Mouse (Mus musculus): ENCODE data around the gene Ciita.
A peak's percentile ranks its signal among the peaks of the same experiment; 100 is the strongest.

Gene Ciita

DNA sequence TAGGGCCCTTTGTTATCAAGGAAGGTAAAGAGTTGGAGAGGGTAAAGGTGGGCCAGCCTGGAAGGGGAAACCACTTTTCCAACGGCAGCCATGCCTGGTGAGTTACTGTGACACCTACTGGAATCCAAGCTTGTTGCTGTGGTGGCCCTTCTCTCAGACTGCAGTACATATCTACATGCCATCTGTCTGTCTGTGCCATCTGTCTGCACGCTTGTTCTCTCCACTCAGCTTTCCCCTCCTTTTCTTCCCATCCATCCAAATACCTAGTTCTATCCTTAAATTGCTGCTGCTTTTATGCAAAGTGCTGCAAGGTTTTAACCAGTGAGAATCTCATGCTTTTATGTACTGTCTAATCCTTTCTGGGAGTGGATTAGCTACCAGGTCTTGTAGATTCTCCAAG lies 69.7 kb downstream of the Ciita start:
- no peak for DNase-seq (ENCODE audit: low read depth, low spot score)

- DNase-seq (ENCODE audit: low read depth, low spot score) = no peak
Observed at GRCm38 (mm10) chr16:10551592-10551991, 71.7 kb downstream of the Ciita start.

DNA sequence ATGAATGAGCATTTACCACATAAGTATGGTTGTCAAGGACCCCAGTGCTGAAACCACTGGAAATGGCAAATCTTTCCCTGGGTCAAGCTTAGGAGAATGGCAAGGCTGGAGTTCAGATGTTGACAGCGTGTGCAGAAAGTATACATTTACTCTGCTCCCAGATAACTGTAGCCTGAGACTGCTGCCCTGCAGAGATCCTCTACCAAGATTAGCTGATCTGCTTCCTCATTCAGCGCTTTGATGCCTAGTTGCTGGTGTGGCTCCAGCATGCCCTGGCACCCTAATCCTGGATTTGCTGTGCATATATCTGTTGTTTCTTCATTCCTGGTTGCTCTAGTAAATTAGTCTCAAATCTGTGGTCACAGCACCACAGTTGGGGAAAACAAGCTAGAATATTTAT lies 74.0 kb downstream of the Ciita start:
- no peak for DNase-seq (ENCODE audit: low read depth, low spot score)

GRCm38 (mm10) chr16:10559991-10560390 lies 80.1 kb downstream of the Ciita start:
- DNase-seq (ENCODE audit: low read depth, low spot score) = no peak

DNA sequence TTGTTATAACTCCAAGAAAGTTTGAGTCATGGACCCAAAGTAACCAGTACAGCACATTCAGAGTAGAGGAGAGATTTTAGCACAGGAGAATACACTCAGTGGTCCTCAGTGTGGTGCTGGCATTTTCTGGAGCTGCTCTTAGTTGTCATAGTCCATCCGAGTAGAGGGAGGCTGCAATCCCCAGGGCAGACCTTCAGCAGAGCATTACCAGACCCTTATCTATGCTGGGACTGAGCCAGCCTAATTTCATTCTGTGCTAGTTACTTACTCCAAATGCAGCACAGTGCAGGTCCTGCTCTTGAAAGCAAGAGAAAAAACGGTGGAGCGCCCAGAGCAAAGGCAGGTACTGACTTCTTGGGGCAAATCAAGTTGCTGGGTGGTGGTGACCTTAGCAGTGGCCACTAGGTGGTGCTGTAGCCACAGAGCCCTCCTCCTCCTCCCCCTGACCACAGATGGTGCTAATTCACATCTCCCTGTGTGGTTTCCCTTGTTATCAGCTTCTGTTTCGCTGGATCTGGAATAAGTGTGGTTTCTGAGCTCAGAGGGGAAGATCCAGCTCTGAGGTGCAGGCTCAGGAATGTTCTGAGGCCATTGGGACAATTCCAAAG lies 85.5 kb downstream of the Ciita start:
- peak; percentile 61 for DNase-seq (ENCODE audit: low read depth, low spot score)

DNA sequence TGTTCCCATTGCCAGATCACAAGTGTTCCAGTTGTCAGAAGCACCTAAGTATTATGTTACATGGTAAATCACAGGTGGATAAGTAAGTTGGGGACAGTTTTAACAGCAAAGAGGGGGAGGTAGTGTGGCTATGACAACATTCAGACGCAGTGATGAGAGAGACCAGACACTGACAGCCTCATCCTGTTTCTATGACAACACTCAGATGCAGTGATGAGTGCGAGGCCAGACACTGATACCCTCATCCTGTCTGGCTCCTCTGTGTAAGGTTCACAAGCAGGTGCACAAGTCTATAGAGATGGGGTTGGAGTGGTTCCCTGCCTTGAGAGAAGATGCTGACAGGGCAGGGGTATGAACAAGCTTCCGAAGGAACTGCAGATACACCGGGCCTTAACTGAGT lies 87.3 kb downstream of the Ciita start:
- no peak for DNase-seq (ENCODE audit: low read depth, low spot score)

DNA sequence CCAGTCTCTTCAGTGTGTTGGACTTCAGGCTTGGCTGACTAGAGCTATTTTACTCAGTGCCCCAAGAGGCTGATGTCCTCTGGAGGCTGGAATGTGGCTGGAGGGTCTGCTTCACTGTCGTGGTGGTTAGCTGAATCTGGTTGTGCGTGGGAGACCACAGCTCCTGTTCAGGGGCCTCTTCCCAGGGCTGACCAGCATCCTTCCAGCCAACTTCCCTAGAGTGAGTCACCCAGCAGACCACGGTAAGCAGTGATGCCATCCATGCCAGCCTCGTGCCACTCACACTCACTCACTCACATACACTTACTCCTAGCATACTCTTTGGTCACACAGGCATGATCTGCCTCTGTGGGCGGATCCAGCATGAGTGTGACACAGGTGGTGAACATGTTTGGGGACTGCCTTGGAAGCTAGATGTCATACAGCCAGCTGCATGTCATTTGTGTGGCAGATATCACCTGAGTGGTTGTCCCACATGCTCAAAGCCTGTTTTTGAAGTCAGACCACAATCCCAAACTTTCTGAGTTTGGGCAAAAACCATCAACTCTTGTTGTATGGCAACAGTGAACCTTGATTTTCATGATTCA lies 90.0 kb downstream of the Ciita start:
- no peak for DNase-seq (ENCODE audit: low read depth, low spot score)

DNA sequence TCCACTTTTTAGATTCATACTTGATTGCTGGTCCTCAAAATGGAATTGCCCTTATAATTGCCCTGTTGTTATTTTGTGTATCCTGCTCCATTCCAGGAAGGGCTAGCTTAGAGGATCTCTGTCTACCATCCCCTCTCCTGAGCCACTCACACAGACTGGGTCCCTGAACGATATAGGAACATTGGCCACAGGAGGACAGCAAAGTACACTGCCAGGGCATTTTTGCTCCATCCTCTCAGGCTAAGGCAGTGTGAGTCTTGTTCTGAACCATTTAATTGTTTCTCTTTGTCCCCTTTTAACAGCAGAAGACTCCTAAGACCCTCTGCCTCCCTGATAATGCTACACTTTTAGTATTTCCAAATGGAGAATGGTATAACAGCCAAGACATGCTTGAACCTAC lies 90.8 kb downstream of the Ciita start:
- DNase-seq (ENCODE audit: low read depth, low spot score) = no peak

GRCm38 (mm10) chr16:10571820-10572219 lies 92.0 kb downstream of the Ciita start:
- DNase-seq (ENCODE audit: low read depth, low spot score) = no peak

DNA sequence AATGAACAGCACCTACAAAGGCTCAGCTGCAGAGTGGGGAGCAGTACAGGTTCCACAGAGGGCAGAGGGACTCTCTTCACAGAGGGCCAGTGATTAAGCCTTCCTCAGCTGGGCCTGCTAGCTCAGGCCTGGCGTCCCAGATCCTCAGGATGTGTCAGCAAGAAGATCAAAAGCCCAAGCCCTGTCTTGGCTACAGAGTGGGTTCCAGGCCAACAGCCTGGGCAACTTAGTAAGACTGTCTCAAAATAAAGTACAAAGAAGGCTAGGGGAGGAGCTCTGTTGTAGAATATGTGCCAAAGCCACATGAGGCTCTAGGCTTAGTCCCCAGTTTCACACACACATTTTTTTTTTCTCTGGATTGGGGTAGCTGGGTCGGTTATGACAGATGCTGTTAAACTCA lies 95.1 kb downstream of the Ciita start:
- DNase-seq (ENCODE audit: low read depth, low spot score) = no peak

DNA sequence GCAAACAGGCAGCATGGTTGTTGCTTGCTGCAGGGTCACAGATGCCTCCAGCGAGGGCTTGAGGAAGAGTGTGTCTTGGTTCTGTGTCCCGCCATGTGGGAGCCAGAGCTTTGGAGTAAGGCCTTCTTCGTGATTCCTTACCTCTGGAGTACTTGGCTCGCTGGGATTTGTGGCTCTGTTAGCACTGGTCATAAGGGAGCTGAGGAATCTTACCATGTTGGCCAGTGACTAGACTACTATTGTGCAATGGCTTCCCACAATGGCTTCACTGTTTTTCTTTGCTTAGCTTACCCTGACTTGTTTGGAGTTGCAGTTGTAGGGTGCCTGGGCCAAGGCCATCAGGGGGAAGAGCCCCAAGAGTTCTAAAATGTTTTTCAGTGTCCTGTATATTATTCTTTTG lies 96.1 kb downstream of the Ciita start:
- no peak for DNase-seq (ENCODE audit: low read depth, low spot score)

DNA sequence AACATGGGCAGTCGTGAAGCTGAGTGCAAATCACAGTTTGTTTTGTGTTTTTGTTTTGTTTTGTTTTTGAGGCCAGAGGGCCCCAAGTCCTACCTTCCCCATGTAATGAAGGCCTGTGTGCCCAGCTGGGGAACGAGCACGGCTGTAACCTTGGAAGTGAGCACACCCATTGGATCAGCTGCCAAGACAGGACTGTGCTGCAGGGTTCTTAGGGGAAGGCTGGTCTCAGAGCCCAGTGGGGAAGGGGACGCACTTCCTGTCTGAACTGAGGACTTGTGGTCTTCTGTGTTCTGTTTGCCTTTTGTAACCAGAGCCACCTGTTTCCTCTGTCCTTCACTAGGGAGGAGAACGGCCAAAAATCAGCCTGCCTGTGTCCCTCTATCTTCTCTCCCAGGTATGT lies 97.7 kb downstream of the Ciita start:
- no peak for DNase-seq (ENCODE audit: low read depth, low spot score)

Measured in embryo, embryonic 11.5 days (tissue).